Mouse (Mus musculus) pancreas, adult 10 weeks (tissue): ENCODE results near the gene Gm2035. TPM values are rescaled to one million over a fixed set of nuclear protein-coding genes. Genes with fewer than 3 reads are reported as not detected.

Source experiments
- polyA plus RNA-seq: library from polyadenylated mRNA; stranded (reverse); fragments of 350-450 nt; fragmentation: Illumina TruSeq; extraction: RNeasy Lipid Tissue Mini Kit (QIAGEN cat#74804); gene quantifications from one replicate; pipeline ENCODE4 v1.2.3, GENCODE M21; 2015; ENCODE audit warnings: low read depth, low replicate concordance; ENCODE audit not compliant: insufficient read depth

Gene Gm2035
- not detected for polyA plus RNA-seq

GRCm38 (mm10) chr12:87919721-87920120, at the start of gene Gm2035:
Gm2035 (minus strand) TSS chr12:87919857.

GRCm38 (mm10) chr12:87953780-87954179, 34.1 kb upstream of the Gm2035 start, which contains the start of gene Gm2042:
Gm2042 (plus strand) TSS chr12:87954080.

DNA sequence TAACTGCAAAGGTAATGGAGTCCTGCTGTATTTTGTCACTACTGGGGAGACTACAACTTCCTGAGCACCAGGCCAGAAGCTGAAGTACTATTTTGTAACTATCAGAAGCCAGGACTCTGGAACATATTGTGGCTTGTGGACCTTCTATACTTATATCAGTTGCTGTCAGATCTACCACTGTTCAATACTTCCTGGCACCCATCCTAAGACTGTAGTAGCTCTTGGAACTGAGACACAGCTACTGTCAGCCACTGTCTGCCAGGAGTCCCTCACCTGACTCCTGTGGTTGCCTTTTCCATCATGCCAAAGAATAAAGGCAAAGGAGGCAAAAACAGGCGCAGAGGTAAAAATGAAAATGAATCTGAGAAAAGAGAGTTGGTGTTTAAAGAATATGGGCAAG, 24.6 kb downstream of the Gm2035 start, which contains the start of gene Gm2022:
Gene Gm2022 (plus strand): TSS at position 301 of the 400 bp plus-strand sequence.

DNA sequence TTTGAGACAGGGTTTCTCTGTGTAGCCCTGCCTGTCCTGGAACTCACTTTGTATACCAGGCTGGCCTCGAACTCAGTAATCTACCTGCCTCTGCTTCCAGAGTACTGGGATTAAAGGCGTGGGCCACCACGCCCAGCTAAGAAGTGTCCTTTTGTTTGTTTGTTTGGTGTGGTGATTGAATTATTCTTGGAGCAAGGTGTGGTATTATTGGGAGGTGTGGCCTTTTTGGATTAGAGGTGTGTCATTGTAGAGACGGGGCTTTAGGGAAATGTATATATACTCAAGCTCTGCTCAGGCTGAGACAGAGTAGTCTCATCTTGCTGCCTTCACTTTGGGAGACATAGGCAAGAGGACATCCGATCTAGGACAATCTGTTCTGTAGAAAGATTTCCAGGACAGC, 45.9 kb downstream of the Gm2035 start, which contains the start of gene Gm2016:
Gene Gm2016 (plus strand): TSS at position 301 of the 400 bp plus-strand sequence.

Other genes with a start within 250 kb of the Gm2035 start
- gene Gm21319, start 144.1 kb downstream of the Gm2035 start, polyA plus RNA-seq = not detected
- not detected for gene Gm21936, start 124.3 kb downstream of the Gm2035 start, polyA plus RNA-seq
- gene BB287469, start 103.3 kb downstream of the Gm2035 start, polyA plus RNA-seq = not detected
- gene Gm2001, start 77.5 kb downstream of the Gm2035 start, polyA plus RNA-seq = not detected
- not detected for gene Gm2016, start 45.8 kb downstream of the Gm2035 start, polyA plus RNA-seq
- gene Gm2022, start 24.5 kb downstream of the Gm2035 start, polyA plus RNA-seq = not detected
- not detected for gene Gm2042, start 34.2 kb upstream of the Gm2035 start, polyA plus RNA-seq
- gene Gm2075, start 92.0 kb upstream of the Gm2035 start, polyA plus RNA-seq = not detected
- gene Gm6803, start 98.9 kb upstream of the Gm2035 start, polyA plus RNA-seq = not detected
- not detected for gene Gm2056, start 107.1 kb upstream of the Gm2035 start, polyA plus RNA-seq
- gene Gm16368, start 163.8 kb upstream of the Gm2035 start, polyA plus RNA-seq = not detected